Mouse (Mus musculus) T-helper 2 cell (primary cell): ENCODE results near the gene Ddah1.

Experiments used
- in situ Hi-C: fragments of 300-600 bp; cut with MboI, MseI; formaldehyde crosslinking; loops from one replicate; pipeline ENCODE4 v1.15.1; 2025; ENCODE audit warnings: high pct_unique_total_duplicates

The Ddah1 gene

DNA sequence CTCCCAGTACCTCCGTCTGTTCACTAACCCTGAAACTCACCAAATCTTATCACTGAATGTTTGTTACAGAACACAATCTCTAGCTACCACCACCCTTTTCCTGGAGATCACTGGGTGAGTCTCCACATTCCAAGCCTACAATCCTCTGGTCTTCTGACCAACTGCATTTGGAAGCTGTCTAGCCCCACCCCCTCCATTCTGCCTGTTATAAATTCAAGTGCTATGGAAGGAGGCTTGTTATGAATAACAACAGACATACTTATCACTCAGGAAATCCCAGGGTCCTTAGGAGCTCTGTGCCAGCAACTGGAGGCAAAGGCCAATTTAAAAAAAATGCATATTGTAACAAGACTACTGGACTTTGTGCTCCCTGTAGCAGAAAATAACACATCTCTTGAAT, 58.3 kb downstream of the Ddah1 start:
- in situ Hi-C loops: no loop called here

DNA sequence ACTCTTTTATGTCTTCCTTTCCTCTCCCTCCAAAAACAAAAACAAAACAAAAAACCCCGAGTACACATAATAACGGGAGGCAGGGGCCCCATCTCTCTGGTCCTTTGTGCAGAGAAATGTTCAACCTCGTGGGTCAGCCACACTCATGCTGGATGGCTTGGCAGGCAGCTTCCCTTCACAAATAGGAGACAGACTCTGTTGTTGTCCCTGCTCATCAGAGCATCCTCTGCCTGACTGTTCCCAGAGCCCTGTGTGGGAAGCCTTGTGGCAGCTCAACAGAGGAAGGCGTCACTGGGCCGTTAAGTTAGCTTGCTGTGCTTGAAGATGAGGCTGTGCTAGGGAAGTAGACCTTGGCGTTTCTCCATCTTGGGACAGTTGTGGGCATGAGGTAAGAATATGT, 58.8 kb downstream of the Ddah1 start:
- in situ Hi-C loops: no loop called here

DNA sequence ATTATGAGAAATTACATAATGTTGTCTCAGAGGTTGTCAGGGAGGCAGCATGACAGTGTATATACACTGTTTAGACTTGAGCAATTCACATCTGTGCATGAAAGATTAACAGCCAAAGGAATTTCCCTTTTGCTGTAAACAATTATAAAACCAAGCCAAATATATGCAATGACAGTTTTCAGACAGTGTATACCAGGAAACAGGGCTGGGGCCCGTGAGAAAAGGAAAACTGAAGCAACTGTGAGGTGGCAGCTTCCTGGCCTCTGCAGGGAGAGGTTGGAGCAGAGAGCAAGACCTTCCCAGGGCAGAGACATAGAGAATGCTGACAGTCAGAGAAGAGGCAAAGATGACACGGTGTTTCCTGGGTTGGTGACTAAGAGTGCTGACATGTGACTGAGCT, 62.0 kb downstream of the Ddah1 start:
- in situ Hi-C loops: no loop called here

DNA sequence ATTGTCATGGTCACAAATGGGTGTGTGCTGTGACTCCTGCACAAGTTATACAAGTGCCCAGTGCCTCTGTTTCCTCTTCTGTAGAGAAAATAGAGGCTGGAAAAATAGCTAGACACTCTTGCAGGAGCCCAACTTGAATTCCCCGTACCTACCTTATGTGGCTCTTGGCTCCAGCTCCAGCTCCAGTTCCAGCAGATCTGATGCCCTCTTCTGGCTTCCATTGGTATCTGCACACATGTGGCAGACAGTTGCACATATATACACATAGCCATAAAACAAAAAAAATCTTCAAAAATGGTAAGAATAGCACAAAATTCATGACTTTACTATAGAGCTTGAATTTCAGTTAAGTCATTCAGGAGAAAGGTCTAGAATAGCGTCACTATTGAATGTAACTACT, 62.5 kb downstream of the Ddah1 start:
- in situ Hi-C loops: no loop called here

DNA sequence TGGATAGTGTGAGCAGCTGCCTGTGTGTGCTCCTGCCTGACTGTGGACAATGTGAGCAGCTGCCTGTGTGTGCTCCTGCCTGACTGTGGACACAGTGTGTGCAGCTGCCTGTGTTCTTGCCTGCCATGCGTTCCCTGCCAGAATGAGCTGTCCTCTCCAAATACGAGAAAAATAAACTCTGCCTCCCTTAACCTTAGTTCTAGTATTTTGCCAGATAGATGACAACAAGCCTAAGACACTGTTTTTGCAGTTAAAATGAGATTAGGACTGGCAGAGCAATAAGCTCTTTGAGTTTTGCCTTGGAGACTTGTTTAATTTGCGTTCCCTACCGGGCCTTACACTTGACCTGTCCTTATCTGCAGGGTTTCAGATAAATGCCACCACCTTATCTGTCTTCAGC, 63.7 kb downstream of the Ddah1 start:
- in situ Hi-C loops: no loop called here

DNA sequence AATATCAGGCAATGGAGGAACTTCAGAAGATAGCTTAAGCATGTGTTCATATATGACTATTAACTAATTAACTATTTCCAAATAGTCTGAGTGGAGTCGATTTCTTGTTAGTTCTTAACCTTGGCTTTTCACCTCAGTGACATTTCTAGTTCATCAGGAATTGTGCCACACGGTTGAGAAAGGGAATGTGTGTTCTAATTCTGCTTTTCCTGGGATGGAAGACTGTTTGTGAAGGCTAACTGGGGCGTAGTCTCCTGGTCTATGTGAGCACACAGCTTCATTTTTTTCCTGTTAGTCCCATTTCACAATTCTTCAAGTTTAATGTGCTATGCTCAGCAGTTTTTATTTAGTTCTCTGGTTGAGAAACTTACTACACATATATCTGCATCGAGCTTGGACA, 65.2 kb downstream of the Ddah1 start:
- in situ Hi-C loops: no loop called here

DNA sequence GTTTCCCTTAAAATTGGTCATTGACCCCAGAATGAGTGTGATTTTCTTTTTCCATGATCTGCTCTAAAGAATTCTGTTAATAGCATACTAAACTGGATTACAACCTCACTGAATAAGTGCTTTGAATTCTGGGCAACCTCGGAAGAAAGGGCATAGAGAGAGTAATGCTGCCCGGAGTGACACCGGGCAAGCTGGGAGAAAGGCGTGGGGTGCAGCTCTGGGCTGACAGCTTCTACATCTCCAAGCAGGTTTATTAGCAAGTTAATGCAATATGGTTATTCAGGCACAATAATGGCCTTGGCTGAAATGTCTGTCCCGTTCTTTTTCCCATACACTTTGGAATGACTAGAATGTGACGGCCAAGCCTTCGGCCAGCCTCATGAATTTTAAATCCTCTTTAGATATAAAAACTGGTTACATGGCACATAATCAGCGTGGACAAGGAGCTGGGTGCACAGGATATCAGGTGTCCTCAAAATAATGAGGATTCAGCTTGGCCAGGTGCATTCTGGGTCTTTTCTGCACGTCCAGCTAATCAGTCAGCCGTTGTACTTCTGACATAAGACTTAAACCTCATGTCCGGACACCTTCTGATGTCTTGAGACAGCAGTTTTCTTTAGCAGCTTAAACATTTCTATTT, 67.1 kb downstream of the Ddah1 start:
- in situ Hi-C loops: no loop called here

DNA sequence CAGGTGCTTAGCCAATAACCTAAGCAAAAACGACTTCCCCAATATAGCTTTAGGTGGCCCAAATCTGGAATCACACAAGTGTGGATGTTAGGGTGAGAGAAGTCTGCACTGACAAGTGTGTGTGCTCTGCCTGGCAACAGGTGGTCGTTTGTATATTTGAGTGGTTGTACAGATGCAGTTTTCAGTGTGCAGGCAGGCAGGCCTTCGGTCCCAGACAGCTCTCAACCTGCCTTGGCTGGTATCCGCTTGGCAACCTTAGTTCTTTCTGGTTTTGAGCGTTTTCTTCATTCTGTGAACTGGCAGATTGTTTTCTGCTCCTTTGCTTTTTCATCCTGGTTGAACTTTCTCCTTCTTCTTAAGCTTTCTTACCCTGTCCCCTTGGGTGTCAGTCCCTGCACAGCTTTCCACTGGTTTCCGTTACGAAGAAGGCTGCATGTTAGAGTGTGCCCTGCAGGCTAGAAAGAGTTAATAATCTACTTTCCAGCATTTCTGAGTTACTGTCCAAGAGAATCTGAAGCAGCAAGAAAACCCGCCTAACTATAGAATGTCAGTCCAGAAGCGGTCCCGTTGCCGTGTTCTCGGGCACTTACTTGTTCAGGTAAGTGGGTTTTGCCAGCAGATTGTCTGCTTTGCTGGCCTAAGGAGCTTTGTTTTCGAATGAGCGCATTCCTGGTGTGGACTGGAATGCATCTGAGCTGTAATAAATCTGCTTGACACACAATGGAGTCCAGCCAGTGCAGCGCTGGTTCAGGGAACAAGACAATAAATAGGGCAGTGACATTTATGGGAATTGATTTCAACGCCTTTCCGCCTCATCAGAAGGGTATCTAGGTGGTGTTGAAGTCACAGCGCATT, 68.9 kb downstream of the Ddah1 start:
- in situ Hi-C loops: no loop called here

DNA sequence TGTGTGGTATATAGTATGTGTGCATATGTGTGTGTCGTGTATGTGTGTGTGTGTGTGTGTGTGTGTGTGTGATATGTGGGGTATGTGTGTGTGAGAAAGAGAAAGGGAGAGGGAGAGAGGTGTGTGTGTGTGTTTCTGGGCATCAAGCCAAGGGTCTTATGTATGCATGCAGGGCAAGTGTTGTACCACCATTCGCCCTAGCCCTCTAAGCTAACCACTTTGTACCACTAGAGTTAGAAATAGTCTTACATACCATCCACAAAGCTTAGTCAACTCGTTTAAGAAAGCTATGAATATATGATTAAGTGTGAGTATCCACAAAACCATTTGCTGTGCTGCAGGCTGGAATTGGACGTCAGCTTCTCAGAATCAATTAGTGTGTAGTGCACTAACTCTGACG, 70.4 kb downstream of the Ddah1 start:
- in situ Hi-C loops: no loop called here

DNA sequence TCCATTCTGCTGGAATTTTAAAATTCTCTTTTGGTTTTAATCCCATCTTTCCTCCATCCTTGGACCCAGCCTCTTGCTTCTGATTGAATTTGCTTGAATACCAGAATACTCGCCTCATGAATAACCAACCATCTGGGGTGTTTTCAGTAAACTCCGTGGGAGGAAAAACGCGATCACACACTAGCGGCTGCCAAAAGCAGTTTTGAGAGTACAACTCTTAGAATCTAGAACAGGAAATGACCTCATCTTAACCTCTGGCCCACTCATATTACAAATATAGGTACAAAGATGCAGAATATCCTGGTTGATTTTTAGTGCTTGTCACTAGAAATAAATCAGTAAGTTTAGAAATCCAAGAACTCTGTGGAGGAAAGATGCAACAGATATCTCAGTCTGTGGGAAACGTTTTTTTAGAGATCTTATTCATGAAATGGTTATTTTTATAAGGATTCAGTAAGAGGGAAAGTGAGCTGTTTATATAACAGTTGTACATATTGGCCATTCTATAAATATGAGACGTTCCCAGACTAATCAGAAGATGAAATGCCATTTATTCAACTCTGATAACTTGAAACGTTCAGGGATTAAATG, 75.6 kb downstream of the Ddah1 start:
- in situ Hi-C loops: no loop called here

DNA sequence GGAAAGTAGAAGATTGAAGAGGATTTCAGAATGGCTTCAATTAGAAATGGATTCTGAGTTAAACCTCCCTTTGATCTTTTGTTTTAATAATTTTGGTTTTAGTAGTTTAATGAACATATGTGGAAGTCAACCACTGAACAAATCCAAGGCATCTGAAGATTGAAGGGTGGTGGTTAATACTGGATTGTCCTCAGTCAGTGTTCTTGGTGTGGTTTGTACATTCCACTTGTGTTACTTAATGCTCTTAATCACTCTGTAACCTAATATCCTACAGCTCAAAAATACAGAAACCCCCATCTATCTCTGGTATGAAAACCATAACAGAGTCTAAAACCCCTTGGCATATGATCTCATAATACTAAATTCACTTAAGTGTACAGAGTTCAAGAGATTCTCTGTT, 79.8 kb downstream of the Ddah1 start:
- in situ Hi-C loops: no loop called here

DNA sequence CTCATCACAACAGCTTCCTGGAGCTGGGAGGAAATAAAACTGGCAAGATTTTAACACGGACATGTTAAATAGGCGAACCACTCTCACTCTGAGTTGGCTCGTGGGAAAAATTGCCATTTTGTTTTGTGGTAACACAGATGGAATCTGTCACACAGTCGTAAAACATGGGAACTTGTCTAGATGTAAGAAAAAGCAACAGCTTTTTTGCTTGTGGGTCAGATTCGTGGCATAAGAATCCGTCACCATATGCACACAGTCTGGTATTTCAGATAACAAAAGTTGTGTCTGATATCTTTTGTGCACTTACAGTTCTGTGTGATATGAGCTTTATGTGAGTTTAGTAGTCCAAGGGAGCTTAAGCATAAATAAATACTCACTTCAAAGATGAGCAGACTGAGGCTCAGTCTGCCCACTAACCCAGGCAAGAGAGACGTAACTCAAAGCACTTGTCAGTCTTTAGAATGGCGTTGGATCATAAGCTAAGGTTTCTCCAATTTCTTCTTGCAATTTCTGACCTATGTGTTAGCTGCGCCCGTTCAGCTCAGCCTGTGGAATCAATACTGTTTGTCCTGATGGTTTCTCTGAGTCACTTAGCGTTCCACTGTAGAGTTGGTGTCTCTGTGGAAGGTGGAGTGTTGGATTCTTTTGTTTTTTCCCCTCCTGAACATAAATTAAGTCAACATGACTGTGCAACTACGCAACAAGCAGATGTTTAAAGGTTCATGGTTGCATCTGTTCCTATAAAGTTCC, 83.7 kb downstream of the Ddah1 start:
- in situ Hi-C loops: no loop called here

DNA sequence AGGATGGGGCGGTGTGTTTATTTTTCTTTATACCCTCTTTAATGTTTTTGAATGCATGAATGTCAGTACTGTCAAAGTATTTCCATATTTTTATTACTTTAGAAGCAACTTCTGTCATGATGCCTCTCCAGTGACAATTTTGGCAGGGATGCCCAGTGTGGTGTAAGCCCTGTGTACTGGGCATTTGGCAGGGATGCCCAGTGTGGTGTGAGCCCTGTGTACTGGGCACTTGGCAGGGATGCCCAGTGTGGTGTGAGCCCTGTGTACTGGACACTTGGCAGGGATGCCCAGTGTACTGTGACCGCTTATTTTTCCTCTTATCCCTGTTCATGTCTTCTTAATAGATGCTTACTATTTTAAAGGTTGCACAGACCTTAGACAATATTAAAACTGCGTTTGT, 85.4 kb downstream of the Ddah1 start:
- in situ Hi-C loops: no loop called here

DNA sequence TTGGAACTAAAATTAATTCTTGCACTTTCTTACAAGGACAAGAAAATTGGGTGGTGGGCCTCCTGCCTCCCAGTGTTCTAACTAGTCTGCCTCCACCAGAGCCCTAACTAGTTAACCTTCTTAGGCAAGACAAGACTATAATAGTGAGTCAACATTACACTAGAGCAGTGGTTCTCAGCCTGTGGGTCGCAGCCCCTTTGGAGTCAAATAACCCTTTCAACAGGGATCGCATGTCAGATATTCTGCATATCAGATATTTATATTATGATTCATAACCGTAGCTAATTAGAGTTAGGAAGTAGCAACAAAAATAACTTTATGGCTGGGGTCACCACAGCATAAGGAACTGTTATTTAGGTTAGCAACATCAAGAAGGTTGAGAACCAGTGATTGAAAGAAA, 86.4 kb downstream of the Ddah1 start:
- in situ Hi-C loops: no loop called here

DNA sequence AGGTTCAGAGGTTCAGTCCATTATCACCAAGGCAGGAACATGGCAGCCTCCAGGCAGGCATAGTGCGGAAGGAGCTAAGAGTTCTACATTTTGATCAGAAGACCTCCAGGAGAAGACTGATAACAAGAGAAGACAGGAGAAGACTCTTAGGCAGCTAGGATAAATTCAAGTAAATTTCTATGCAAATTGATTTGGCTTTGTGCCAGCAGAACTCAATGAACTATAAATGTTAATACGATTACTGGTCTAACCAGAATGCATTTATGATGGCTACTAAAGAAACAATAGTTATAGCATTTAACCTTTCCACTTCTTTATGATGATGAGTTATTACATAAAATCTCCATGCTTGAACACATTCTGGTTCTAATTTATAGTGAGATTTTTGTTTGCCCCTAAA, 87.8 kb downstream of the Ddah1 start:
- in situ Hi-C loops: no loop called here

DNA sequence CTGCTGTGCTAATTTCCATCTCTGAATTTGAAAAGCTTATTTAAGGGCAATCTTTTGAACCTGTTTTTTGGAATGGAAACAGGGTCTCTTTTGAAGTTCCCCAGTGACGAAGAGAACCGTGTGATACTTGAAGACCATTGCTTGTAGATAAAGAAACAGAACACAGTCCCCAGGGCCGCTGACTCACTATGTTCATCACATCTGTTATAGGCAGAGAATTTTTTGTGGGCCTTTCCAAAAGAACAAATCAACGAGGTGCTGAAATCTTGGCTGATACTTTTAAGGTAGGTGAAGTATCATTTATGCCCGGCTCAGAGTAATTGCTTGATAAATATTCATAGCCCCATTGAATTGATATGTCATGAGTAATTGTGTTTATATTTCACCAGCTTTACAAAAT, 93.6 kb downstream of the Ddah1 start:
- in situ Hi-C loops: no loop called here

DNA sequence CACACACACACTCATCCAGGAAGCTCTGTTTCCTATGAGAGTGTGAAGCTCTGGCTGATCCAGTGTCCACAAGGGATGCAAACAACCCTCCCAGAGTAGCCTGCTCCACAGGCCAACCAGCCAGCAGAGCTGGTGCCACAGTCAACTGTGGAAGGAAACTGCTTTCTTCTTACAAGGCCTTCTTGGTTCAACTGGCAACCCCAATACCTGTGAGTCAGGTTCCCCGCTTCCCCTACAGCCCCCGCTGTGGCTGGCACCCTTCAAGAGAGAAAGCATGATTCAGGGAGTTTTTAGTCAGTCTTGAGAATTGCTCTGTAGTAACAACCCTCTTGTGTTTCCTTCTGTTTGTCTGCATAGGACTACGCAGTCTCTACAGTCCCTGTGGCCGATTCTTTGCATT, 94.3 kb downstream of the Ddah1 start:
- in situ Hi-C loops: no loop called here

DNA sequence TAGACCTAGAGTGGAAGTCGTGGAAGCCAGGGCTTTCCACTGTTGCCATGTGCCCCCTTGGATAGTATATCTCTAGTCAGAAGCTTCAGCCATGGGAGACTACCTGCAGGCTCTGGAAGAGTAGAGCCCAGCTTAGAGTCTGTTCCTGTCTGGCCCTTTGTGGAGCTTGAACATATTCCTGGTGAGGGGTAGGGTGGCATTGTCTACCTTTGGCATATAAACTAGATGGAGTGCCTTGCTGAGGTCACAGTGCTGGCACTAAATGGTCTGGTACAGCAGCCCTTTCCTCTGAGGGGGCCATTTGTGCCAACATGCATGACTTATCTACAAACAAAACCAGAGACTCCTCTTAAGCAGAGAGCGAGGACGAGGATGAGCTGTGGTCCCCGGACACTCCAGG, 95.2 kb downstream of the Ddah1 start:
- in situ Hi-C loops: no loop called here

DNA sequence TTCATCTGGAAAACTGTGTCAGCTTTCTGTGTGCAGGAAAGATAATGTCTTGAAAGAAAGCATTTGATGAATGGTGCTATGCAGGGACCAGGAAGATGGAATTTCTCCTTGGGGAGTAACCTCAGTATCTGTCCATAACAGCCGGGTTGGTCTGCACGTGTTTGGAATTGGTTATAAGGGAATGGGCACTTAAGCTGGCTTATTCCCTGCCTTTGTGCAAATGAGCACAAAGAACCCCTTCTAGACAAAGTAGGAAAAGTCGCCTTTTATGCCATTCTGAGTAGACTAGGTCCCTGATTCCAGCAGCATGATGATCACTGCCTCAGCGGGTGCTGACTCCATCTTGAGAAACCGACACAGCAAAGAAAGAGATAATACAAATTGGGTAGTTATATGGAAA, 96.0 kb downstream of the Ddah1 start:
- in situ Hi-C loops: no loop called here

DNA sequence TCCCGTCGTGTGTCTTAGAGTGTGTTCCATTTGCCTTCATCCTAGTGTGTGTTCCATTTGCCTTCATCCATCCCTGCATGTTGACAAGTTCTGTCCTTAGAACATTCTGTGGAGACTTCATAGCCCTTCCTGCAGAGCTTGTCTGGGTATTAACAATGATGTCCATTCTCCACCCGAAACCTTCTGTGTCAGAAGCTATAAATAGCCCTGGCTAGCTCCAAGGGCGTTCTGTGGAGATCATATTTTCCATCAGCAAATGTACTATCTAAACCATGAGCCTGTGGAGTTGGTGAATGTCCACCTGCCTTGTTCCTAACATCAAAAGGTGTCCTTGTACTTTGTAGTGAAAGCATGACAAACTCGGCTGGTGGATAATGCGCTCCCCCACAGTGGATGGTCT, 96.8 kb downstream of the Ddah1 start:
- in situ Hi-C loops: no loop called here

DNA sequence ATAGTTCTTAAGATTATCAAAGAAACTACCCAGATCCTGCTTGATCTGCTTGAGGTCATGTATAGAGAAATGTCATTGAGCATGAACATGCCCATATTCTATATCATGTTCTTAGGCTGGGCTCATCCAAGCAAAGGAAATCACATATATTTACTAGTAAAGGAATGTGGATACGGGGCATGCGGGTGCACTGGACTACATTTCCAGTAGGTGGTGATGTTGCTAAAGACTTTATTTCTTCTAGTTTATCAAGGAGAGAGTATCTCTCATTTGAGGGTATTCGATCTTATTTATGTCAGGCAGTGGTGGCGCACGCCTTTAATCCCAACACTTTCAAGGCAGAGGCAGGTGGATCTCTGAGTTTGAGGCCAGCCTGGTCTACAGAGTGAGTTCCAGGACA, 99.9 kb downstream of the Ddah1 start:
- in situ Hi-C loops: no loop called here

DNA sequence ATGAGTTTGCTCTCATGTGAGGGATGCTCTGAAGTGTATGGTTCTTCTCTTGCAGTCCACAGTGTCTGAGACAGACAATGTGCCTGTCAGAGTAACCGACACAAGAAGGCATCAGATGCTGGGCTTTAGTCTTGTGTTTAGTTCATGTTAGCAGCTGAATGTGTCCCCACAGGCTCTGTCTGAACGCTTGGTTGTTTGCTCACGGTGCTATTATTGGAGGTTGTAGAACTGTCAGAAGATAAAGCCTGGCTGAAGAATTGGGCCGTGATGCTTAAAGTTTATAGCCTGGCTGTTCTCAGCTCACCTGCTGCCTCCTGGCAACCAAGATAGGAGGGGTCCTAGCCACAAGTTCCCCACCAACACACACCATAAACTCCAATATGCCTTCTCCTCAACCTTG, 104.0 kb downstream of the Ddah1 start:
- in situ Hi-C loops: no loop called here
